Mouse (Mus musculus) C2C12 (cell line): Measurements from ENCODE around the gene Brpf3. TPM values are rescaled to one million over a fixed set of nuclear protein-coding genes. Genes with fewer than 3 reads are reported as not detected.

Experiments
- H3K27me3 ChIP-seq: one replicate; pipeline ENCODE4 v1.6.1; 2011; ENCODE audit not compliant: control insufficient read depth, insufficient read depth, insufficient read length
- H3K36me3 ChIP-seq: one replicate; pipeline ENCODE4 v1.6.1; 2011; ENCODE audit not compliant: control insufficient read depth, insufficient read depth
- H3K4me3 ChIP-seq: one replicate; pipeline ENCODE4 v1.5.1; 2011; ENCODE audit warnings: mild to moderate bottlenecking, control low read depth; ENCODE audit not compliant: poor library complexity, insufficient read depth, severe bottlenecking
- H3K79me2 ChIP-seq: one replicate; pipeline ENCODE4 v1.6.1; 2011; ENCODE audit not compliant: control insufficient read depth, insufficient read depth
- H3K79me3 ChIP-seq: one replicate; pipeline ENCODE4 v1.6.1; 2011; ENCODE audit warnings: low read depth, control low read depth
- H3ac ChIP-seq: one replicate; pipeline ENCODE3; 2011; ENCODE audit warnings: low read depth; ENCODE audit not compliant: control insufficient read depth, insufficient read length
- CEBPB ChIP-seq: IDR thresholded peaks from one replicate; pipeline ENCODE4 v1.6.1; 2011; ENCODE audit warnings: low read depth, mild to moderate bottlenecking, control low read depth, moderate library complexity
- CTCF ChIP-seq: IDR thresholded peaks from one replicate; pipeline ENCODE4 v1.5.1; 2011; ENCODE audit not compliant: control insufficient read depth, insufficient read depth, insufficient read length
- FOSL1 ChIP-seq: IDR thresholded peaks from one replicate; pipeline ENCODE4 v1.8.0; 2011; ENCODE audit warnings: mild to moderate bottlenecking, low read length; ENCODE audit not compliant: poor library complexity, insufficient read depth, severe bottlenecking
- MAX ChIP-seq: IDR thresholded peaks from one replicate; pipeline ENCODE4 v1.6.1; 2011; ENCODE audit warnings: mild to moderate bottlenecking, control low read depth
- MYOD1 ChIP-seq: IDR thresholded peaks from one replicate; pipeline ENCODE4 v1.6.1; 2011; ENCODE audit warnings: low read depth; ENCODE audit not compliant: control insufficient read depth, insufficient read length
- MYOG ChIP-seq: IDR thresholded peaks from one replicate; pipeline ENCODE4 v1.6.1; 2011; ENCODE audit not compliant: control insufficient read depth, insufficient read length; ENCODE audit errors: extremely low read depth
- USF1 ChIP-seq: IDR thresholded peaks from one replicate; pipeline ENCODE4 v1.6.1; 2011; ENCODE audit warnings: low read depth, mild to moderate bottlenecking, control low read depth, moderate library complexity
- long read RNA-seq, 2 experiments: library from polyadenylated mRNA; unstranded; transcript quantifications; one replicate each; pipeline ENCODE4 v2.0.0; 2019 to 2020
- polyA plus RNA-seq: library from polyadenylated mRNA; unstranded; fragments of >200 nt; fragmentation: generic; extraction: Trizol; gene quantifications from one replicate; pipeline ENCODE4 v1.2.1, GENCODE M21; 2012; ENCODE audit warnings: missing spikeins

The Brpf3 gene
- polyA plus RNA-seq, result 10.8 TPM
- long read RNA-seq, experiment 1, result 0 reads
- long read RNA-seq, experiment 2, result 0 reads

GRCm38 (mm10) chr17:28800671-28801412, at the start of gene Brpf3:
Gene Brpf3 (plus strand): TSS chr17:28801090.
- H3K27me3 ChIP-seq, result no peaks in the 10 kb centered on the region
- H3ac ChIP-seq, result peak within 1 kb of the TSS; percentile 80
- H3K4me3 ChIP-seq, result peak within 1 kb of the TSS; percentile 68
- H3K36me3 ChIP-seq, result no peaks in the 10 kb centered on the region
- H3K79me3 ChIP-seq, result peaks cover 15% of the 10 kb centered on the region
- H3K79me2 ChIP-seq, result peaks cover 32% of the 10 kb centered on the region
- TF ChIP-seq CEBPB (no peak), MYOG (no peak), FOSL1 (no peak), MYOD1 (no peak), USF1 (no peak), MAX (no peak), CTCF (peak; percentile 94)

- Histone ChIP-seq H3ac (no peak overlapping the region), H3K79me3 (no peaks in the 10 kb centered on the region), H3K79me2 (no peaks in the 10 kb centered on the region), H3K4me3 (no peak overlapping the region), H3K27me3 (no peaks in the 10 kb centered on the region), H3K36me3 (no peaks in the 10 kb centered on the region)
- TF ChIP-seq CTCF, result no peak
- peak; percentile 59 for TF ChIP-seq MYOD1
Observed at GRCm38 (mm10) chr17:28756447-28756846, 44.4 kb upstream of the Brpf3 start.

GRCm38 (mm10) chr17:28757470-28757869, 43.4 kb upstream of the Brpf3 start:
- Histone ChIP-seq H3K79me2 (no peaks in the 10 kb centered on the region), H3K79me3 (no peaks in the 10 kb centered on the region), H3ac (no peak overlapping the region), H3K27me3 (no peaks in the 10 kb centered on the region), H3K36me3 (no peaks in the 10 kb centered on the region), H3K4me3 (no peak overlapping the region)
- TF ChIP-seq CEBPB (no peak), MAX (no peak), FOSL1 (no peak), MYOG (no peak), CTCF (no peak), MYOD1 (no peak), USF1 (no peak)

GRCm38 (mm10) chr17:28760736-28761312, 40.1 kb upstream of the Brpf3 start:
- Histone ChIP-seq H3K36me3 (no peaks in the 10 kb centered on the region), H3K27me3 (no peaks in the 10 kb centered on the region), H3K4me3 (no peak overlapping the region), H3ac (no peak overlapping the region), H3K79me3 (no peaks in the 10 kb centered on the region), H3K79me2 (no peaks in the 10 kb centered on the region)
- TF ChIP-seq FOSL1 (no peak), CEBPB (no peak), MAX (no peak), MYOG (no peak), MYOD1 (no peak), USF1 (no peak), CTCF (no peak)

- H3K4me3 ChIP-seq, result no peak overlapping the region
- no peaks in the 10 kb centered on the region for H3K27me3 ChIP-seq
- no peak for TF ChIP-seq MYOD1
- TF ChIP-seq MYOG, result no peak
- TF ChIP-seq CTCF, result peak; percentile 82
- H3ac ChIP-seq, result no peak overlapping the region
- no peaks in the 10 kb centered on the region for H3K79me3 ChIP-seq
- H3K79me2 ChIP-seq, result no peaks in the 10 kb centered on the region
- no peaks in the 10 kb centered on the region for H3K36me3 ChIP-seq
Observed at GRCm38 (mm10) chr17:28761871-28762270, 39.0 kb upstream of the Brpf3 start.

- Histone ChIP-seq H3K79me2 (no peaks in the 10 kb centered on the region), H3ac (no peak overlapping the region), H3K27me3 (peaks cover 20% of the 10 kb centered on the region), H3K4me3 (no peak overlapping the region), H3K79me3 (no peaks in the 10 kb centered on the region), H3K36me3 (no peaks in the 10 kb centered on the region)
- no peak for TF ChIP-seq MYOG
- no peak for TF ChIP-seq MAX
- no peak for TF ChIP-seq USF1
Observed at GRCm38 (mm10) chr17:28766203-28766602, 34.7 kb upstream of the Brpf3 start.
